Mouse (Mus musculus): ENCODE measurements around the gene Hecw2. TPM values are rescaled to one million over a fixed set of nuclear protein-coding genes. Genes with fewer than 3 reads are reported as not detected.

Hecw2 gene
- polyA plus RNA-seq, 1 experiment from 2014 or later: 2.8 TPM

- no peak for ATAC-seq (ENCODE audit: insufficient read depth, low FRiP score)
- no peak overlapping the region for H3K4me3 ChIP-seq (replicated peaks; ENCODE audit: low read length)
- H3K27ac ChIP-seq (ENCODE audit: low read length): no peak overlapping the region
- no peaks in the 10 kb centered on the region for H3K27me3 ChIP-seq (ENCODE audit: control insufficient read depth, insufficient read depth, low read length)
- no peaks in the 10 kb centered on the region for H3K36me3 ChIP-seq (ENCODE audit: control insufficient read depth, insufficient read depth, low read length)
- WGBS: 85% methylated on average over 5 of the region's 5 CpGs
- H3K9me3 ChIP-seq (replicated peaks; ENCODE audit: control insufficient read depth, low read length): no peaks in the 10 kb centered on the region
- H3K4me2 ChIP-seq (ENCODE audit: low read depth, low read length): no peak overlapping the region
- H3K9ac ChIP-seq (ENCODE audit: low read length): no peak overlapping the region
- no peaks in the 10 kb centered on the region for H3K4me1 ChIP-seq (ENCODE audit: control insufficient read depth, insufficient read depth, low read length)
Observed at GRCm38 (mm10) chr1:53894299-53894698, 300.7 kb downstream of the Hecw2 start.

DNA sequence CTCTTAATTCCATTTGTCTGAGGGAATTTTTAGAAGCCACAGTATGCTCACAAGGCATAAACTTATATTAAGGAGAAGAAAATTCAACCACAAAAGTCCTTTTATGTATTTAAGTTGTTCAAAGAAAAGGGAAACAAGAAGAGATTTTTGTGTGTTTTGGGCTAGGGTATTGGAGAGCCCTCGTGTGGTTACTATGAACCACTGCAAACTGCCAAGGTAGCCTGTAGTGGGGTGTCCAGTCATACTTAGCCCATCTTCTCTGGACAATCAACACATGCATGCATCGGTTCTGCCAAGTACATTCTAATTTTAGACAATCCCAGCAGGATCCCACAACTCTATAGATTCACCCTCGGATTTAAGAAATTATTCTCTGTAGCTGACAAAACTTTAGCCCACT is 304.6 kb downstream of the Hecw2 start:
- 41% methylated on average over 3 of the region's 3 CpGs for WGBS
- ATAC-seq (ENCODE audit: insufficient read depth, low FRiP score): no peak
- H3K27me3 ChIP-seq (ENCODE audit: control insufficient read depth, insufficient read depth, low read length): no peaks in the 10 kb centered on the region
- H3K4me3 ChIP-seq (replicated peaks; ENCODE audit: low read length): no peak overlapping the region
- H3K4me1 ChIP-seq (ENCODE audit: control insufficient read depth, insufficient read depth, low read length): no peaks in the 10 kb centered on the region
- H3K27ac ChIP-seq (ENCODE audit: low read length): no peak overlapping the region
- no peak overlapping the region for H3K4me2 ChIP-seq (ENCODE audit: low read depth, low read length)
- H3K9me3 ChIP-seq (replicated peaks; ENCODE audit: control insufficient read depth, low read length): no peaks in the 10 kb centered on the region
- no peaks in the 10 kb centered on the region for H3K36me3 ChIP-seq (ENCODE audit: control insufficient read depth, insufficient read depth, low read length)
- no peak overlapping the region for H3K9ac ChIP-seq (ENCODE audit: low read length)

- Histone ChIP-seq H3K9ac (ENCODE audit: low read length) (no peak overlapping the region), H3K9me3 (replicated peaks; ENCODE audit: control insufficient read depth, low read length) (no peaks in the 10 kb centered on the region), H3K4me2 (ENCODE audit: low read depth, low read length) (no peak overlapping the region), H3K27ac (ENCODE audit: low read length) (no peak overlapping the region), H3K4me1 (ENCODE audit: control insufficient read depth, insufficient read depth, low read length) (no peaks in the 10 kb centered on the region), H3K4me3 (replicated peaks; ENCODE audit: low read length) (no peak overlapping the region), H3K36me3 (ENCODE audit: control insufficient read depth, insufficient read depth, low read length) (no peaks in the 10 kb centered on the region), H3K27me3 (ENCODE audit: control insufficient read depth, insufficient read depth, low read length) (no peaks in the 10 kb centered on the region)
- ATAC-seq (ENCODE audit: insufficient read depth, low FRiP score): no peak
- 67% methylated on average over 3 of the region's 3 CpGs for WGBS
Observed at GRCm38 (mm10) chr1:53889806-53890205, 305.2 kb downstream of the Hecw2 start.

DNA sequence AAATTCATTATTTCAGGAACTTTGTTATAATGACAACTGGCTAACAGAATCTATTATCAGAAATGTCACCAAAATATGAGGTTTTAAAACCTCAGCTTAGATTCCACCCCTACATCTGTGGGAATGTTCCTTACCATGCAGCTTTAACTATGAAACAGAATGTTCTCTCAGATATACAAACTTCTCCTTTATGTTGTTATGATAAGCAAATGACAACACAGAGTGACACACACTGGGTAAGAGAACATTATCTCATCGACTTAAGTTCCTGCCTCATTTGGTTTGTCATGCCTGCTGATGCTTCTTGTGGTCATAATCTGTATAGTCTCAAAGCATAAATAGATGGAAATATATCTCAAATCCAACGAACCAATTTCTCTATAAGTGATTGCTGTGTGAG is 312.5 kb downstream of the Hecw2 start:
- no peaks in the 10 kb centered on the region for H3K4me1 ChIP-seq (ENCODE audit: control insufficient read depth, insufficient read depth, low read length)
- no peak overlapping the region for H3K27ac ChIP-seq (ENCODE audit: low read length)
- ATAC-seq (ENCODE audit: insufficient read depth, low FRiP score): no peak
- H3K9ac ChIP-seq (ENCODE audit: low read length): no peak overlapping the region
- H3K4me3 ChIP-seq (replicated peaks; ENCODE audit: low read length): no peak overlapping the region
- no peaks in the 10 kb centered on the region for H3K36me3 ChIP-seq (ENCODE audit: control insufficient read depth, insufficient read depth, low read length)
- H3K9me3 ChIP-seq (replicated peaks; ENCODE audit: control insufficient read depth, low read length): no peaks in the 10 kb centered on the region
- 72% methylated on average over 2 of the region's 2 CpGs for WGBS
- H3K27me3 ChIP-seq (ENCODE audit: control insufficient read depth, insufficient read depth, low read length): no peaks in the 10 kb centered on the region
- no peak overlapping the region for H3K4me2 ChIP-seq (ENCODE audit: low read depth, low read length)

DNA sequence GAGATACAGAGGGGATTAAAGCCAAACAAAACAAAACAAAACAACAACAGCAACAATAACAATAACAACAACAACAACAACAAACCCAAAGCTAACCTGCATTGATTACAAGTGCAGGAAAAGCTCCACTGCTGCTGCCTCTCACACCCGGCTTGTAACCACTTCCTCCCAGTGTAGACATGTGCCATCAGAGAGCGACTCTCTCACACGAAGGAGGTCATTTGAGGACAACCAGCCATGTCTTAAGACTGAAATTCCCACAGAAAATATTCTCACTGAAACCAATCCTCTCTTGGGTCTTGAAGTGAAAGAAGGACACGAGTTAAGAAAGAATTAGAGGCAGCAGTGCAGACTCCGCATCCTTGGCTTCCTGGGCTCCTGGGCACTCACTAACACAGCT is 319.0 kb downstream of the Hecw2 start:
- no peak for ATAC-seq (ENCODE audit: insufficient read depth, low FRiP score)
- Histone ChIP-seq H3K9me3 (replicated peaks; ENCODE audit: control insufficient read depth, low read length) (no peaks in the 10 kb centered on the region), H3K36me3 (ENCODE audit: control insufficient read depth, insufficient read depth, low read length) (no peaks in the 10 kb centered on the region), H3K4me1 (ENCODE audit: control insufficient read depth, insufficient read depth, low read length) (no peaks in the 10 kb centered on the region), H3K4me2 (ENCODE audit: low read depth, low read length) (no peak overlapping the region), H3K4me3 (replicated peaks; ENCODE audit: low read length) (no peak overlapping the region), H3K27me3 (ENCODE audit: control insufficient read depth, insufficient read depth, low read length) (no peaks in the 10 kb centered on the region), H3K27ac (ENCODE audit: low read length) (no peak overlapping the region), H3K9ac (ENCODE audit: low read length) (no peak overlapping the region)
- 85% methylated on average over 5 of the region's 5 CpGs for WGBS

- Histone ChIP-seq H3K4me3 (replicated peaks; ENCODE audit: low read length) (no peak overlapping the region), H3K27ac (ENCODE audit: low read length) (no peak overlapping the region), H3K27me3 (ENCODE audit: control insufficient read depth, insufficient read depth, low read length) (no peaks in the 10 kb centered on the region), H3K4me2 (ENCODE audit: low read depth, low read length) (no peak overlapping the region), H3K4me1 (ENCODE audit: control insufficient read depth, insufficient read depth, low read length) (no peaks in the 10 kb centered on the region), H3K9ac (ENCODE audit: low read length) (no peak overlapping the region), H3K36me3 (ENCODE audit: control insufficient read depth, insufficient read depth, low read length) (no peaks in the 10 kb centered on the region), H3K9me3 (replicated peaks; ENCODE audit: control insufficient read depth, low read length) (no peaks in the 10 kb centered on the region)
- WGBS: 72% methylated on average over 2 of the region's 2 CpGs
- ATAC-seq (ENCODE audit: insufficient read depth, low FRiP score): no peak
Observed at GRCm38 (mm10) chr1:53867316-53867715, 327.7 kb downstream of the Hecw2 start.

DNA sequence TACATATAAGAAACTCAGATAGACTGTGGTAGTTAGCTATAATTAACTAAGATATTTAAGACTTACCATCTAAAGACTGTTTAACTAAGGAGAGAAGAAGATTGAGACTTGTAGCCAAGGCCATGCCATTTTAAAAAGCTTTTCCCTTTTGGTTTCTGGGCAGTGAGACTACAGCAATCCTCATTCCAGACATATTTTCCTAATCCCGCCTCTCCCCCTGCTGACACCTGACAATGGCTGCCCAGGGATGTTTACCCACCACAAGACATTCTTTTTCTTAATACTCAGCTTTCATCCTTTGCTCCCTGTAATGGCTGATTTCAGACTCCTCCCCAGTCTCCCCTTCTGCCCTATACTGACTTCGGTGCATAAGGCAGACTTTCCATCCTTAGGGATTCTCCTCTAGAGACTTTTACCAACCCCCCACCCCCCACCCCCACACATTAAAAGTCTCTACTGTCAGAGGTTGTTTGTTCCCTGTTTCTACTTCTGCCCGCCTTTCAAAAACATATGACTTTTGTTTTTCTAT is 328.5 kb downstream of the Hecw2 start:
- ATAC-seq (ENCODE audit: insufficient read depth, low FRiP score): no peak
- 45% methylated on average over 3 of the region's 3 CpGs for WGBS
- Histone ChIP-seq H3K36me3 (ENCODE audit: control insufficient read depth, insufficient read depth, low read length) (no peaks in the 10 kb centered on the region), H3K4me2 (ENCODE audit: low read depth, low read length) (no peak overlapping the region), H3K27me3 (ENCODE audit: control insufficient read depth, insufficient read depth, low read length) (no peaks in the 10 kb centered on the region), H3K4me1 (ENCODE audit: control insufficient read depth, insufficient read depth, low read length) (no peaks in the 10 kb centered on the region), H3K27ac (ENCODE audit: low read length) (no peak overlapping the region), H3K4me3 (replicated peaks; ENCODE audit: low read length) (no peak overlapping the region), H3K9me3 (replicated peaks; ENCODE audit: control insufficient read depth, low read length) (no peaks in the 10 kb centered on the region), H3K9ac (ENCODE audit: low read length) (no peak overlapping the region)

- no peak for ATAC-seq (ENCODE audit: insufficient read depth, low FRiP score)
Observed at GRCm38 (mm10) chr1:53864046-53864445, 330.9 kb downstream of the Hecw2 start.

GRCm38 (mm10) chr1:53860611-53861010 is 334.4 kb downstream of the Hecw2 start:
- H3K4me3 ChIP-seq (replicated peaks; ENCODE audit: low read length): no peak overlapping the region
- no peaks in the 10 kb centered on the region for H3K36me3 ChIP-seq (ENCODE audit: control insufficient read depth, insufficient read depth, low read length)
- 84% methylated on average over 3 of the region's 3 CpGs for whole genome bisulfite sequencing
- H3K9ac ChIP-seq (ENCODE audit: low read length): no peak overlapping the region
- H3K4me2 ChIP-seq (ENCODE audit: low read depth, low read length): no peak overlapping the region
- no peak overlapping the region for H3K27ac ChIP-seq (ENCODE audit: low read length)
- no peaks in the 10 kb centered on the region for H3K4me1 ChIP-seq (ENCODE audit: control insufficient read depth, insufficient read depth, low read length)
- ATAC-seq (ENCODE audit: insufficient read depth, low FRiP score): no peak
- H3K9me3 ChIP-seq (replicated peaks; ENCODE audit: control insufficient read depth, low read length): no peaks in the 10 kb centered on the region
- H3K27me3 ChIP-seq (ENCODE audit: control insufficient read depth, insufficient read depth, low read length): no peaks in the 10 kb centered on the region

More at GRCm38 (mm10) chr1:53864046-53864445, 330.9 kb downstream of the Hecw2 start:
- H3K4me1 ChIP-seq (ENCODE audit: control insufficient read depth, insufficient read depth, low read length): no peaks in the 10 kb centered on the region
- no peaks in the 10 kb centered on the region for H3K27me3 ChIP-seq (ENCODE audit: control insufficient read depth, insufficient read depth, low read length)
- H3K27ac ChIP-seq (ENCODE audit: low read length): no peak overlapping the region
- no peak overlapping the region for H3K4me2 ChIP-seq (ENCODE audit: low read depth, low read length)
- WGBS: 83% methylated on average over 3 of the region's 3 CpGs
- no peak overlapping the region for H3K9ac ChIP-seq (ENCODE audit: low read length)
- no peaks in the 10 kb centered on the region for H3K9me3 ChIP-seq (replicated peaks; ENCODE audit: control insufficient read depth, low read length)
- no peak overlapping the region for H3K4me3 ChIP-seq (replicated peaks; ENCODE audit: low read length)
- no peaks in the 10 kb centered on the region for H3K36me3 ChIP-seq (ENCODE audit: control insufficient read depth, insufficient read depth, low read length)

GRCm38 (mm10) chr1:53859175-53859574 is 335.8 kb downstream of the Hecw2 start:
- no peak overlapping the region for H3K4me2 ChIP-seq (ENCODE audit: low read depth, low read length)
- H3K4me1 ChIP-seq (ENCODE audit: control insufficient read depth, insufficient read depth, low read length): no peaks in the 10 kb centered on the region
- H3K36me3 ChIP-seq (ENCODE audit: control insufficient read depth, insufficient read depth, low read length): no peaks in the 10 kb centered on the region
- ATAC-seq (ENCODE audit: insufficient read depth, low FRiP score): no peak
- no peak overlapping the region for H3K9ac ChIP-seq (ENCODE audit: low read length)
- H3K27ac ChIP-seq (ENCODE audit: low read length): no peak overlapping the region
- no peaks in the 10 kb centered on the region for H3K9me3 ChIP-seq (replicated peaks; ENCODE audit: control insufficient read depth, low read length)
- H3K27me3 ChIP-seq (ENCODE audit: control insufficient read depth, insufficient read depth, low read length): no peaks in the 10 kb centered on the region
- H3K4me3 ChIP-seq (replicated peaks; ENCODE audit: low read length): no peak overlapping the region
